Mouse (Mus musculus): ENCODE data around the gene Gpa33. TPM values are rescaled to one million over a fixed set of nuclear protein-coding genes. Genes with fewer than 3 reads are reported as not detected.

Gpa33 gene
- polyA plus RNA-seq, 1 experiment = 0.16 TPM

- no peaks in the 10 kb centered on the region for H3K27me3 ChIP-seq (ENCODE audit: control insufficient read depth, insufficient read depth, low read length)
- TF ChIP-seq CTCF (IDR thresholded peaks at IDR 0.05; ENCODE audit: control insufficient read depth, insufficient read depth, insufficient replicate concordance, low read depth, low read length) = no peak
- TF ChIP-seq POLR2A (IDR thresholded peaks at IDR 0.05; ENCODE audit: control insufficient read depth, low read depth, low read length) = no peak
- no peaks in the 10 kb centered on the region for H3K36me3 ChIP-seq (ENCODE audit: control insufficient read depth, insufficient read depth, low read length)
- H3K27ac ChIP-seq (ENCODE audit: control insufficient read depth, insufficient read depth, low read depth, low read length) = no peak overlapping the region
- no peak overlapping the region for H3K4me3 ChIP-seq (ENCODE audit: control insufficient read depth, low read depth, low read length)
- no peaks in the 10 kb centered on the region for H3K4me1 ChIP-seq (ENCODE audit: control insufficient read depth, insufficient read depth, low read length)
Observed at GRCm38 (mm10) chr1:166172992-166173391, 43.0 kb downstream of the Gpa33 start.

- TF ChIP-seq POLR2A (IDR thresholded peaks at IDR 0.05; ENCODE audit: control insufficient read depth, low read depth, low read length) = no peak
- TF ChIP-seq CTCF (IDR thresholded peaks at IDR 0.05; ENCODE audit: control insufficient read depth, insufficient read depth, insufficient replicate concordance, low read depth, low read length) = no peak
- no peak overlapping the region for H3K27ac ChIP-seq (ENCODE audit: control insufficient read depth, insufficient read depth, low read depth, low read length)
Observed at GRCm38 (mm10) chr1:166173621-166174020, 43.6 kb downstream of the Gpa33 start.

GRCm38 (mm10) chr1:166181510-166181909 is 51.5 kb downstream of the Gpa33 start:
- TF ChIP-seq POLR2A (IDR thresholded peaks at IDR 0.05; ENCODE audit: control insufficient read depth, low read depth, low read length) (no peak), CTCF (IDR thresholded peaks at IDR 0.05; ENCODE audit: control insufficient read depth, insufficient read depth, insufficient replicate concordance, low read depth, low read length) (no peak)
- no peak overlapping the region for H3K4me3 ChIP-seq (ENCODE audit: control insufficient read depth, low read depth, low read length)
- H3K36me3 ChIP-seq (ENCODE audit: control insufficient read depth, insufficient read depth, low read length) = no peaks in the 10 kb centered on the region

More at GRCm38 (mm10) chr1:166173621-166174020, 43.6 kb downstream of the Gpa33 start:
- no peaks in the 10 kb centered on the region for H3K4me1 ChIP-seq (ENCODE audit: control insufficient read depth, insufficient read depth, low read length)
- no peak overlapping the region for H3K4me3 ChIP-seq (ENCODE audit: control insufficient read depth, low read depth, low read length)
- no peaks in the 10 kb centered on the region for H3K27me3 ChIP-seq (ENCODE audit: control insufficient read depth, insufficient read depth, low read length)
- no peaks in the 10 kb centered on the region for H3K36me3 ChIP-seq (ENCODE audit: control insufficient read depth, insufficient read depth, low read length)

GRCm38 (mm10) chr1:166182952-166183627 is 53.1 kb downstream of the Gpa33 start:
- no peak overlapping the region for H3K27ac ChIP-seq (ENCODE audit: control insufficient read depth, insufficient read depth, low read depth, low read length)
- H3K36me3 ChIP-seq (ENCODE audit: control insufficient read depth, insufficient read depth, low read length) = no peaks in the 10 kb centered on the region
- H3K27me3 ChIP-seq (ENCODE audit: control insufficient read depth, insufficient read depth, low read length) = no peaks in the 10 kb centered on the region
- H3K4me1 ChIP-seq (ENCODE audit: control insufficient read depth, insufficient read depth, low read length) = no peaks in the 10 kb centered on the region; the same call in 1 of the 2 replicates
- TF ChIP-seq POLR2A (IDR thresholded peaks at IDR 0.05; ENCODE audit: control insufficient read depth, low read depth, low read length) (no peak), CTCF (IDR thresholded peaks at IDR 0.05; ENCODE audit: control insufficient read depth, insufficient read depth, insufficient replicate concordance, low read depth, low read length) (no peak)
- H3K4me3 ChIP-seq (ENCODE audit: control insufficient read depth, low read depth, low read length) = no peak overlapping the region

More at GRCm38 (mm10) chr1:166181510-166181909, 51.5 kb downstream of the Gpa33 start:
- Histone ChIP-seq H3K27ac (ENCODE audit: control insufficient read depth, insufficient read depth, low read depth, low read length) (no peak overlapping the region), H3K4me1 (ENCODE audit: control insufficient read depth, insufficient read depth, low read length) (no peaks in the 10 kb centered on the region; the same call in 1 of the 2 replicates), H3K27me3 (ENCODE audit: control insufficient read depth, insufficient read depth, low read length) (no peaks in the 10 kb centered on the region)

GRCm38 (mm10) chr1:166184391-166185229 is 54.6 kb downstream of the Gpa33 start:
- no peaks in the 10 kb centered on the region for H3K36me3 ChIP-seq (ENCODE audit: control insufficient read depth, insufficient read depth, low read length)
- H3K27ac ChIP-seq (ENCODE audit: control insufficient read depth, insufficient read depth, low read depth, low read length) = no peak overlapping the region
- H3K4me3 ChIP-seq (ENCODE audit: control insufficient read depth, low read depth, low read length) = no peak overlapping the region
- no peak for TF ChIP-seq POLR2A (IDR thresholded peaks at IDR 0.05; ENCODE audit: control insufficient read depth, low read depth, low read length)
- TF ChIP-seq CTCF (IDR thresholded peaks at IDR 0.05; ENCODE audit: control insufficient read depth, insufficient read depth, insufficient replicate concordance, low read depth, low read length) = no peak
- H3K4me1 ChIP-seq (ENCODE audit: control insufficient read depth, insufficient read depth, low read length) = no peaks in the 10 kb centered on the region; the same call in 1 of the 2 replicates
- no peaks in the 10 kb centered on the region for H3K27me3 ChIP-seq (ENCODE audit: control insufficient read depth, insufficient read depth, low read length)

- no peak overlapping the region for H3K27ac ChIP-seq (ENCODE audit: control insufficient read depth, insufficient read depth, low read depth, low read length)
- no peak for TF ChIP-seq POLR2A (IDR thresholded peaks at IDR 0.05; ENCODE audit: control insufficient read depth, low read depth, low read length)
- TF ChIP-seq CTCF (IDR thresholded peaks at IDR 0.05; ENCODE audit: control insufficient read depth, insufficient read depth, insufficient replicate concordance, low read depth, low read length) = no peak
- no peak overlapping the region for H3K4me3 ChIP-seq (ENCODE audit: control insufficient read depth, low read depth, low read length)
- H3K27me3 ChIP-seq (ENCODE audit: control insufficient read depth, insufficient read depth, low read length) = no peaks in the 10 kb centered on the region
- no peaks in the 10 kb centered on the region; the same call in 1 of the 2 replicates for H3K4me1 ChIP-seq (ENCODE audit: control insufficient read depth, insufficient read depth, low read length)
- no peaks in the 10 kb centered on the region for H3K36me3 ChIP-seq (ENCODE audit: control insufficient read depth, insufficient read depth, low read length)
Observed at GRCm38 (mm10) chr1:166185357-166185756, 55.3 kb downstream of the Gpa33 start.

GRCm38 (mm10) chr1:166189821-166190220 is 59.8 kb downstream of the Gpa33 start:
- Histone ChIP-seq H3K4me3 (ENCODE audit: control insufficient read depth, low read depth, low read length) (no peak overlapping the region), H3K27me3 (ENCODE audit: control insufficient read depth, insufficient read depth, low read length) (no peaks in the 10 kb centered on the region), H3K27ac (ENCODE audit: control insufficient read depth, insufficient read depth, low read depth, low read length) (no peak overlapping the region), H3K4me1 (ENCODE audit: control insufficient read depth, insufficient read depth, low read length) (no peaks in the 10 kb centered on the region; the same call in 1 of the 2 replicates), H3K36me3 (ENCODE audit: control insufficient read depth, insufficient read depth, low read length) (no peaks in the 10 kb centered on the region)
- TF ChIP-seq POLR2A (IDR thresholded peaks at IDR 0.05; ENCODE audit: control insufficient read depth, low read depth, low read length) (no peak), CTCF (IDR thresholded peaks at IDR 0.05; ENCODE audit: control insufficient read depth, insufficient read depth, insufficient replicate concordance, low read depth, low read length) (no peak)

Measured in testis, adult 2 months (tissue).